Mouse (Mus musculus) T-helper 2 cell (primary cell): ENCODE data around the gene Kdm4a.

Source experiments
- in situ Hi-C: fragments of 300-600 bp; cut with MboI, MseI; formaldehyde crosslinking; loops from one replicate; pipeline ENCODE4 v1.15.1; 2025; ENCODE audit warnings: high pct_unique_total_duplicates

The Kdm4a gene

GRCm38 (mm10) chr4:118117565-118117964 lies 62.3 kb downstream of the Kdm4a start:
- in situ Hi-C loops = no loop called here

GRCm38 (mm10) chr4:118116098-118116497 lies 63.7 kb downstream of the Kdm4a start:
- in situ Hi-C loops = no loop called here

DNA sequence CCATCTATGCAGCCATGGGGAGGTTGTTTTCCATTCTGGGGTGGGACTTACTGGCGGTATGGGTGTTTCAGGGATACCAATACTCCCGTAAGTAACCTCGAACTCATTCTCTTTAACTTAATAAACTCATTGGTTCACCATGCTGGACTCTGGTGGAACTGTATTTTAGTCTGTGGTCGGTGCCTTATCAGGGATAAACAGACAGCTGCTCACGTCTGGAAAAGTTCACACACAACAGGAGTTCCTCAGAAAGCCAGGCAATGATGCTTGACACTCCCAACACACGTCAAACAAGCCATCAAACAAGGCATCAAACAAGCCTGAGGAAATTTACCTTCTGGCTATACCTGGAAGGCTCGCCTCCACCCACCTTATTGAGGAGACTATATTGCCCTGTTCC lies 64.7 kb downstream of the Kdm4a start:
- in situ Hi-C loops = no loop called here

DNA sequence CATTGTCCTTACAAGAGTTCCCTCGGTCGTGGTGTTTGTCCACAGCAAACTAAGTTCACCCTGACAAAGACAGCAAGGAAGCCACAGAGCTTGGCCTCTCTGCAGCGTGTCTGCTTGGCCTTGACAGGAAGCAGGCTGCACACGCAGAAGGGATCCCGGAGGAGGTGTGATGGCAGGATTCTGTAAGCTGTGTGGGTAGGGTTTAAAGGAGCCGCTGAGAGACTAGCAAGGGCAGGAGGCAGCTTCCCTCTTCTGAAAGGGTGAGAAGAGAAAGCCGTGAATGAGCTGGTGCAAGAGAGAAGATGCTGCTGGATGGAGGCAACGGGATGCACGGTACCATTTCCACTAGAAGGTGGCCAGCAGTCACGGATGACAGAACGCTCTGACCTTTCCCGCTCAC lies 67.2 kb downstream of the Kdm4a start:
- in situ Hi-C loops = no loop called here

GRCm38 (mm10) chr4:118109649-118110048 lies 70.2 kb downstream of the Kdm4a start:
- in situ Hi-C loops = no loop called here

GRCm38 (mm10) chr4:118108779-118109178 lies 71.1 kb downstream of the Kdm4a start:
- in situ Hi-C loops = no loop called here

DNA sequence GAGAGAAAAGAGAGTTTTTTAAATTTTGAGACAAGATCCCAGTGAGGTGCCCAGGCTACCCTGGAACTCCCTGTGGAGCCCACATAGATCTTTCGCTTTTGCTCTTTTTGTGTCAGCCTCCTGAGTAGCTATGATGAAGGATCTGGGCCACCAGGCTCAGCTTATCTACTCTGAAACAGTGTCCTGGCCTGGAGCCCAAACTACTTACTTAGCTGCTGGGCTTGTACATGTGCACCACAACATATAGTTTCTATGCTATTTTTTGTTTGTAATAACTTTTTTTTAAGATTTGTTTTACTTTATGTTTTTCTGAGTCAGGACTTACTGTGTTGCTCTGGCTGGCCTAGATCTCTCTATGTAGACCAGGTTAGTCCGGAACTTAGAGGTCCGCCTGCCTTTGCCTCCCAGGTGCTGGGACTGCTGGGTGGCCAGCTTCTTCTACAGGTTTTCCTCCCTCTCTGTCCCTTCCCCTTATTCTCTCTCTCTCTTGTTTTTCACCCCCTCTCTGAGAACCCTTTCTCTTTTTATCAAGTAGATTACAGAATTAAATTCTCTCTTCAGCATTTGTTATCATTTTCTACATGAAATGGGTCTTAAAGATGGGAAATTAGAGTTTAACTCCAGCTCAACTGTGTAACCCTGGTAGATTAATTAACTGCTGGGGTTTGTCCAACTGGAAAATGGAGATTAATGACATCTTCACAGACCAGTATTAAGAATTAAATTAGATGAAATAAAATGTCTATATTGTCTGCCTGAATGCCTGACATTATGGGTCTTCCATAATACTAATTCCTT lies 74.4 kb downstream of the Kdm4a start:
- in situ Hi-C loops = no loop called here

GRCm38 (mm10) chr4:118103280-118103830 lies 76.5 kb downstream of the Kdm4a start:
- in situ Hi-C loops = no loop called here

DNA sequence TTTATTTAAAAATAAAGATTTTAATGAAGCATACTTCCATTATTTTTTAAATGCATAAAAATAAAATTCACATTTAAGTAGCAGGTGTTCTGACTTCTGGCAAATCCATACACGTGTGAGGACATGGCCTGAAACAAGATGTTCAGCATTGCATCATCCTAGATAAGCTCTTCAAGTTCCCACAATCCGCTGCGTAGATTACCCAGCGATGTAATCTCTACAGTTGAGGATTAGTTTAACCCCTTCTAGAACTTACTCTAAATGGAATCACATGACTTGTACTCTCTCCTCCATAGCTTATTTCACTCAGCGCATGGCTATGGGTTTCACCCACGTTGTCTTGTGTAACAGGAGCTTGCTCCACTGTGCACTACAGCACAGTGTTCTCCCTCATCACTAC lies 78.3 kb downstream of the Kdm4a start:
- in situ Hi-C loops = no loop called here

DNA sequence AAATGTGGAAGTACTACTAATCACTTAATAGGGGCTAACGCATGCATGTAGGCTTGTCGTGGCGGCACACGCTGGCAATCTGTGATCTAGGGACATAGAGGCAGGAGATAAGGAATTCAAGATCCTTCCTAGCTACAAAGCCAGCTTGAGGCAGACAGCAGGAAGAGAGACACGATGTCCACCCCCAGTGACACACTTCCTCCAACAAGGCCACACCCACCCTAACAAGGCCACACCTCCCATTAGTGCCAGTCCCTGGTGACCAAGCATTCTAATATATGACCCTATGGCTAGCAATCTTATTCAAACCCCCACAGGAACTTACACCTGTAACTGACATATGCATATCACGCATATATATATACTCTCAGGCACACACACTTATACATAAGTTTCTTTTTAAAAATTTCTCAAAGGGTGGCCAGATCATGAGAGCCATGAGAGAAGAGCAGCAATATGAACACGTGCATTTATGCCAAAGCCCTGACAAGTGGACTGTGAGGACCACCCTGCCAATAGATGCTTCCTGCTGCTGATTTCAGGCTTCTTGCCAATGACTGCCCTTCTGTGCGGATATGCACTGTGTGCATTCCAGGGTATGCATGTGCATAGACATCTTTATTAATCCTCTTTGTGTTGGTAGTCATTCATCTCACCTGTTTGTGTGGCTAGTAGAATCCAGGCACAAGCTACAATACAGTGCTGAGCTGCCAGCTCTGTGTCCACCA lies 80.0 kb downstream of the Kdm4a start:
- in situ Hi-C loops = no loop called here

DNA sequence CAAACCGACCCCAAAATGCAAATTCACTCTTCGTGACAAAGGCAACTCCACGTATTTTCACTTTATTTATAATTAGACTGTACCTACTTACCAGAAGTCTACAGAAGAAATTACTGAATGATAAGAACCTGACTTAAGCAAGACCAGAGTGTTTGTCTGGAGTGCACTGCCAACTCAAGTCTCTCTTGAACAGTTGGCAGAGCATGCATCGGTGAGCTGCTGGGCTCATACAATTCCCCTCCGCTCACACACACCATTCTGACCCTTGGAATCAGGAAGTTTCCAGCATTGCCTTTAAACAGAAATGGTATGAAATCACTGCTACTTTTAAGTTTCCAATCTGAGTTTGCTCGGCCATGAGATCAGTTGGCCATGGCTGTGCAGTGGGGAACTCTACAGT lies 81.3 kb downstream of the Kdm4a start:
- in situ Hi-C loops = no loop called here

GRCm38 (mm10) chr4:118096069-118096468 lies 83.8 kb downstream of the Kdm4a start:
- in situ Hi-C loops = no loop called here

- in situ Hi-C loops = no loop called here
These were observed 86.9 kb downstream of the Kdm4a start for GRCm38 (mm10) chr4:118092784-118093457.

GRCm38 (mm10) chr4:118090449-118090848 lies 89.4 kb downstream of the Kdm4a start:
- in situ Hi-C loops = no loop called here

- in situ Hi-C loops = loop anchor here (5.0 to 10.0 kb wide), 2 partner anchors 202 to 285 kb away; partner anchors contain the start of gene Ptprf
These were observed 89.9 kb downstream of the Kdm4a start for GRCm38 (mm10) chr4:118089939-118090338.

GRCm38 (mm10) chr4:118088771-118089170 lies 91.1 kb downstream of the Kdm4a start:
- in situ Hi-C loops = loop anchor here (5.0 to 10.0 kb wide), 2 partner anchors 204 to 284 kb away; partner anchors contain the start of gene Ptprf
